Mouse (Mus musculus) liver, embryonic 14.5 days (tissue): ENCODE results near the gene Kdm4a.

Source experiments
- CTCF ChIP-seq: IDR thresholded peaks from 2 replicates; pipeline ENCODE4 v1.5.1; 2016; ENCODE audit warnings: antibody characterized with exemption, low read depth, control low read depth
- EP300 ChIP-seq: IDR thresholded peaks from 2 replicates; pipeline ENCODE4 v1.6.1; 2016; ENCODE audit warnings: antibody characterized with exemption, low read depth

DNA sequence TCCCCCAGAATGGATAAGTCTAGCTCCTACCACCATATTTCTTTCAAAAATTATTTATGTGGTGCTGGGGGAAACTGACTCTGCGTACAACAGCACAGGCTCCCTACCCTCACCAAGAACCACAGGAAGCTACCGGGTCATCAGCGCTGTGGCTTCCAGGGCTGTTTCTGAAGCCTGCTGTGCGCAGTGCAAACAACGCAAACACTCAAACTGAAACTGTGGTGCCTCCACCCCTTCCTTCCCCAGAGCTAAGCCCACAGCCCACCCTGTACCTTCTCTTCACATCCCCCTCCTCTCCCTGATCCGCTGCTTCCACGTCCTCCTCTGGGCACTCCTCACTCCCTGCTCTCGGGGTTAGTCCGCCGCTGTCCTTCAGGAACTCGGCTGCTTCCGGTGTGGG lies 17.7 kb downstream of the Kdm4a start:
- TF ChIP-seq CTCF = no peak
- TF ChIP-seq EP300 = no peak
